Mouse (Mus musculus) left cerebral cortex, postnatal 14 days (tissue): Measurements from ENCODE around the gene Olfr523. TPM values are rescaled to one million over a fixed set of nuclear protein-coding genes. Genes with fewer than 3 reads are reported as not detected.
"Not testable (repeated sequence)": the region's sequence is repeated elsewhere in the genome, so short reads cannot be mapped to it uniquely, and the experiment has no call there.

Experiments used
- DNase-seq, 2 experiments: peaks; one replicate each; pipeline ENCODE4 v3.0.0; 2021 to 2022; ENCODE audit warnings: low spot score in 2 of 2, mixed read lengths in 1 of 2
- intact Hi-C: fragments of 180-260 bp; cut with DNase I; formaldehyde crosslinking; loops from one replicate; pipeline ENCODE4 v1.15.1; 2025
- long read RNA-seq, 2 experiments: library from polyadenylated mRNA; stranded (forward); transcript quantifications; one replicate each; pipeline ENCODE4 v2.0.0; 2021
- total RNA-seq, 2 experiments: library from RNA; stranded (reverse); gene quantifications; 2 replicates each; pipeline ENCODE4 v1.2.3; 2021

The Olfr523 gene
- total RNA-seq = under 1 TPM in 1 of 2 experiments, not detected in 1; 0.11 TPM
- long read RNA-seq, experiment 1 = 0 reads
- long read RNA-seq, experiment 2 = 0 reads

DNA sequence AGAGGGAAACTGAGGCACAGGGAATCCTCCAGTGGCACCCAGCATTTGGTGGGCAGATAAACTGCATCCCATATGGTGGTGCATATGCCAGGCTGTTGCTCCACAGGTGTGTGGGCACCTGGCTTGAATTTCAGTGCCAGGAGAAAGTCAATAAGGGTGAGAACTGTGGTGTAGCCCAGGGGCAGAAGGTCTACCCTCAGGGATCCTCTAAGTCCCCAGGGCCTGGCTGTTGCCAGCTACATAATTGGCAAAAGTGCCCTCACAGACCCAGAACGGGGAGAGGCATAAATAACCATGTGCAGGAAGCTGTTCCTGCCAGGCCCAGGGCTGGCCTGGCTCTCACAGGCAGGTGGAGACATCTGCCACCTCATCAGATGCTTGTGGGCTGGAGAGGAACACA lies at the start of gene Olfr523:
Gene Olfr523 (plus strand): TSS at position 282 of the 400 bp plus-strand sequence.
- no peak for DNase-seq
- intact Hi-C loops = no loop called here

DNA sequence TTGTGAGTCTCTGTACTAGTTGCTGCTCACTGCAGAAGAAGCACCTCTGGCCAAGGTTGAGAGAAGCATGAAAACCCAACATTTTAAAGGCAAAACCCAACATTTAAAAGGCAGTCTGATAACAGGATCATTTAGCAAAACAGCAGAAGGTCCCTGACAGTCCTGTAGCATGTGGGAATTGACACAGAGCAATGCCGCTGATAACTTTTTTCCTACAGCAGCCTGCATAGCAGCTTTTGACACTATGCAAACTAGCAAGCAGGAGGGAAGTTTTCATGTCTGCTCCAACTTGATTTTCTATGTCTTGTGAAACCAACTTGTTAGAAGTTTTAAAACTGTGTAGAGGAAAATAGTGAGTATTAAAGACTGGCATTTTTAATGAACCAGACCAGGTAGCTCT lies 48.6 kb upstream of the Olfr523 start:
- no peak for DNase-seq
- intact Hi-C loops = no loop called here

DNA sequence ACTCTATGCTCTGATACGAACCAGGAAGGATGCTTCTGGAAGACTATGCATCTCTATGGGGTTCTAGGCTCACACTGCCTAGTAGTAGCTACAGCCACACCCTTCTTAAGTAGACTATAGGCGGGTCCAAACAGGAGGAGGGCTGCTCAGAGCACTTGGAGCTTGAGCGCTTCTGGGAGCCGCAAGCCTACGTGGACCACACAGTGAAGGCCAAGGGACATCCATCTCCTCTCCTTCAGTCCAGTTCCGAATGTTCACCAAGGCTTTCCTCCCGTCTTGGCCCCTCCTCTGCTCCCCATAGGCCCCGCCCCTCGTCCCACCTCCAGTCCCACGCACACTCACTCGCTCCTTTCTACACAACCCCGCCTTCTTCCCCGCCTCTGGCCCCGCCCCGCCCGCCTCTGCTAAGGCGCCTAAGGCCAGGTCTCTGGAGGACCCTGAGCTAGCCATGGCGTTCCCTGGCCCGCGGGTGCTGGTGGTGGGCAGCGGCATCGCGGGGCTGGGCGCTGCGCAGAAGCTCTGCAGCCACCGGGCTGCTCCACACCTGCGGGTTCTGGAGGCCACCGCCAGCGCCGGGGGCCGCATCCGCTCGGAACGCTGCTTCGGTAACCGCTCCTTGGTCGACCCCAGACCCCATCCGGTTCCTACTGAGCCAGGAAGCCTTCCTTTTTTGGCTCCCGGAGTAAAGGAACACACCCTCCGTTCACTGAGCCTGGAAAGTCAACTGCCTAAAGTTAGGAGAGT lies 47.6 kb upstream of the Olfr523 start:
- intact Hi-C loops = no loop called here
- DNase-seq = peak; percentile 82 to 85

DNA sequence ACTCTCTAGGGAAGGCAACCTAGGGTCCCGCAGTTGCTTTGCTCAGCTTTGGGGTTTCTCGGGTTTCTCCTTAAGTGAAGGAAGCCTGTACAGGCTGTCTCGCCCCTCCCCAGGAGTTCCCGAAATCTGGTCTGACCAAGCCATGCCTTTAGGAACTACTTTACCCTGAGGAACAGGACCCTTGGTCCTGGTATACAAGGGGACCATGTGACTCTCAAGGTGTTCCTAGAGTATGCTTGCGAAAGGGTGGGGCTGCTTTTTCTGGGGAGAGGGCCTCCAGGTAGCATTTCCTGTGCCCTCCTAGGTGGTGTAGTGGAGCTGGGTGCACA lies 47.0 kb upstream of the Olfr523 start:
- intact Hi-C loops = no loop called here
- DNase-seq = no peak

DNA sequence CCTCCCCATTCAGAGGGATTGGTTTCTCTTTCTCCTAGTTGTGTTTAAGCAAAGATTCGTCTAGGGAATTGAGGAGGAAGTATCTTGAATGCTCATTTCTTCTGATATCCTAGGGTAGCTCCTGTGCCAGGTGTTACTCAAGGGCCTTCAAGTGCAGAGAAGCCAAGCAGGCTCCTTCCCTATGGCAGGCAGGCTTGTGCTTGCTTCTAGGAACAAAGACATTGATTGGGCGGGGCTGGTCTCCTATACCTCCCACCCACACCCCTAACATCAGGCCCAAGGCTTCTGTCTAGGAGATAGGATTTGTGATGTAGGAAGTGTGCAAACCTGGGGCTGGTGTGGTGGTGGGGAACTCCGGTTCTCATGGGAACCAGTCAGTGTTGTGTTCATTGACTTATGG lies 46.1 kb upstream of the Olfr523 start:
- intact Hi-C loops = no loop called here
- no peak for DNase-seq

DNA sequence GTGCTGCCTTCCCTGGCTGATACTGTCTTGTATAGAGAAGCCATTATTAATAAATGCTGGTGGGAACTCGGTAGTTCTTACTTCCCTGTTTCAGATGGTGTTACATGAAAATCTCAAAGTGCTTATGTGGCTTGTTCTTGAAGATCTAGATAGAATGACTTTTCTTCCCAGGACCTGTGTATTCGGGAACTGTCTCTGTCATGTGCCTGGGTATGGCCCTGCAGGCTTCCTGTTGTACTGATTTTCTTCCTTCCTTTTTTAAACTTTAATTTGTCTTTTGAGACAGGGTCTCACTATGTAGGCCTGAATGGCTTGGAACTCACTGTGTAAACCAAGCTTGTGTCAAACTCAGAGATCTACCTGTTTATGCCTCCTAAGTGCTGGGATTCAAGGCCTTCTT lies 45.1 kb upstream of the Olfr523 start:
- no peak for DNase-seq
- intact Hi-C loops = no loop called here

DNA sequence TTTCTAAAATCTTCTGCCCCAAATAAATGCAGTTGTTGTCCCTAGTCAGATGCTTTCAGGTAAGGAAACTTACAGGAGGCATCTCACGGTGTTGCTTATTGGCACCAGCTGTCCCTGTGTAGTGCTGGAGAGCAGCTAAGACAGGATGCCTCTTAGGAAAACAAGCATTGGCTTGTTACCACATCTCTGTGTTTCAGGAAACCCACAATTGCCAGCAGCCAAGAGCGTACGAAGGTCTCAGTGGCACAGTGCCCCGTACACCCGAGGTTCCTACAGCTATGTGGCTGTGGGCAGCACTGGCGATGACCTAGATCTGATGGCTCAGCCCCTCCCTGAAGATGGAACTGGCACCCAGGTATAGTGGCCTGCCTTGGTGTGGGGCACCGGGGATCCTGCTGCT lies 40.8 kb upstream of the Olfr523 start:
- DNase-seq, intact Hi-C loops: not testable (repeated sequence)

DNA sequence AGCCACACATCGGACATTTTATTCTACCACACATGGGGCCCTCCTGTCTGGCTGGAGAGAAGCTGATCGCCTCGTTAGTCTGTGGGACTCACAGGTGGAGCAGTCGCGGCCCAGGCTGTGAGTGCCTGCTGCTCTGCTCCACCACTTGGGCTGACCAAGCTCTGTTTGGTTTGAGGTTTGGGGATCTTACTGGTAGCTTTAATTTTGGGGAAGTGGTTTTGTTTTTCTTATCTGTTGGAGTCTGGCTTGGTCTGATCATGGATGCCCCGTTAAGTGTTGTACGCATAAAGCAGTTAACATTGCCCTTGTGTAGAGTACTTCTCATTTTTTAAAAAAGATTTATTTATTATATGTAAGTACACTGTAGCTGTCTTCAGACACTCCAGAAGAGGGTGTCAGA lies 39.0 kb upstream of the Olfr523 start:
- DNase-seq, intact Hi-C loops: not testable (repeated sequence)

DNA sequence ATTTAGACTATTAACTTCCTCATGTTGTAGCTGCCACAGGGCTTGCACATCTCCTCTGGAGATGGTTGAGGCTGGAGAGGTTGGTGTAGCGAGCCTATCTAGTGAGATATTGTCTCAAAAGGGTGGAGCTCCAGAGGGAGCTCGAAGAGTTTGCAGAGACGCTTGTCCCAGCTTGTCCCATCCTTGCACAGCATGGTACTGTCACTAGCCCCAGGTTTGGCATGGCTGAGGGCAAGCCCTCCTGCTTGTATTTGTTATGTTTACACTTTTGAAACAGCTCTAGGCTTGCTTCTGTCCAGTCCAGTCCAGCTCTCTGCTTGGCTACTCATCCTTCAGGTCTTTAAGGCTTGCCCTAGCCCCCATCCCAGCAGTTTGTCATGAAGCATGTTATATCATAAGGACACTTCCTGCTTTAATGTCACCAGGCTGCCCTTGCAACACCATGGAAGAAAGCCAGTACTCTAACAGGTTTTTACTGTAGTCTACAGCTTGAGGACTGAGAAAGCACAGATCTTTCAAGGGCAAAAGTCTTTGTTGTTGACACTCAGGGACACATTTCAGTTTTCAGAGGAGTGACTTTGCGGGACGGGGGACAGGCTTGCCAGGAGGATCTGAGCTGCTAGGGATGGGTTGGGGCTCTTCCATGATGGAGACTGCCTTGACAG lies 37.8 kb upstream of the Olfr523 start:
- intact Hi-C loops = loop anchor here (5.0 kb wide), 1 partner anchor 53 kb away; the partner anchor contains the start of gene Caly
- no peak for DNase-seq

DNA sequence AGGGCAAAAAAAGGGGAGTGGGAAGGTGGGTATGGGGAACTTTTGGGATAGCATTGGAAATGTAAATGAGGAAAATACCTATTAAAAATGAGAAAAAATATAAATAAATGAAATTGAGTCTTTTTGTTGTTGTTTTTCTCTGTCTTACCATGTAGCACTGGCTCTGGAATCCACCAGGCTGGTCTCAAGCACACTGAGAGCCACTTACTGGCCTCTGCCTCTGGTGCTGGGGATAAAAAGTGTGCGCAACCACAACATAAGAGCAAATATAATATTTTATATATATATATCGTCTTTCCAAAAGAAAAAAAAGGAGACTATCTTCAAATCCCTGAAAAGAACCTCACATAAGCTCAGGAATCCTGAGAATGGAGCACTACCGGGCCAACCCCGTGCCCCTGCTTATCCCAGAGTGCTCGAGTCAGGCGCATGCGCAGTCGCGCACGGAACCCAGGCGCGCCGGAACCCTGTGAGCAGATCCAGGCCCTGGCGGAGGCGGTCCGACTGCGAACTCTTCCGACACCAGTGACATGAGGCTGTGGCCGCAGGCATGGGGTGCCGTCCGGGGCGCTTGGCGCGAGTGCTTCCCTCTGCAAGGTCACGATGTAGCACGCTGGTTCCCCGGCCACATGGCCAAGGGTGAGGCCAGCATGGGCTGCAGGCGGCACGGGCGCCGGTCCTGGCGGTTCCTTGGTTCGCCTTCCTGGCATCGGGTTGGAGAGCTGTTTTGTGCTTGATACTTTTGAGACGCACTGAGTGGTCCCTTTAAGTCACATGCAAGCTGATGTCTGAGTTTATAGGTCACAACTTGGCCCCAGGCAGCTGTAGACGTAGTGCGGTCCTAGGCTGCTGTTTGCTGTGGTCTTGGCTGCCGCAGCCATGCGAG lies 35.6 kb upstream of the Olfr523 start, which contains the start of gene Mtg1:
Gene Mtg1 (plus strand): TSS at position 430 of the 886 bp plus-strand sequence.
- intact Hi-C loops = loop anchor here (5.0 kb wide), 1 partner anchor 55 kb away; the partner anchor contains the start of gene Caly
- peak; percentile 98 to 99 for DNase-seq

DNA sequence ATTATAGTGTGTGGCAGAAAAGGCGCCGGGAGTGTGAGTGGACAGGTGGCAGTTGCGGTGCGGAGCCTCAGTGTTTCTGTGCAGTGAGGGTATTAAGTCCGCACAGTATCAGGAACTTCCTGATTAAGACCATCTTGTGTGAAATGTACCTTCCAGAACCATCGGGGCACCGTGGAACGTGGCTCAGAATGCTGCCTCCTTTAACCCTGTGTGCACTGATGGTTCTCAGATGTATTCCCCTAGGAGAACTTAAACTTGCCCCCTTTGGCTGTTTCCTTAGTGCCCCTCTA lies 35.1 kb upstream of the Olfr523 start:
- DNase-seq = no peak
- intact Hi-C loops = loop anchor here (5.0 kb wide), 1 partner anchor 56 kb away; the partner anchor contains the start of gene Caly

DNA sequence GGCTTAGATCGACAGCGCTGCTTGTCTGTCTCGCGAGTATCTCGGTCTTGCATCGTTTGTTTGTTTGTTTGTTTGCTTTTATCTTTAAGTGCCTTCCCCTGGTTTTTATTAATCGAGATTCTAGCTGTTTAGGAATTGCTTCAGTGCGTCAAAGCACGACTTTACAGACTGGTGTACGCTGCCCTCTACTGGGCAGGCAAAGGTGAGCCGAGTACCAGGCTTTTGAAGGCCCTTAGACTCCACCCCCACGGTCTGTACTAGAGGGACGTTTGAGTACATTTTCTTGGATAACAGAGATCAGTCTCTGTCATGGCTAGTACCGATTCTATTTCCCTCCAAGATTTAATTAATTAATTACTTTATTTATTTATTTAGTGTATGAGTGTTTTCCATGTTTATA lies 31.7 kb upstream of the Olfr523 start:
- DNase-seq = peak; percentile 66 to 78
- intact Hi-C loops = loop anchor here (10.0 kb wide), 1 partner anchor 167 kb away; the partner anchor contains the start of gene 6430531B16Rik

DNA sequence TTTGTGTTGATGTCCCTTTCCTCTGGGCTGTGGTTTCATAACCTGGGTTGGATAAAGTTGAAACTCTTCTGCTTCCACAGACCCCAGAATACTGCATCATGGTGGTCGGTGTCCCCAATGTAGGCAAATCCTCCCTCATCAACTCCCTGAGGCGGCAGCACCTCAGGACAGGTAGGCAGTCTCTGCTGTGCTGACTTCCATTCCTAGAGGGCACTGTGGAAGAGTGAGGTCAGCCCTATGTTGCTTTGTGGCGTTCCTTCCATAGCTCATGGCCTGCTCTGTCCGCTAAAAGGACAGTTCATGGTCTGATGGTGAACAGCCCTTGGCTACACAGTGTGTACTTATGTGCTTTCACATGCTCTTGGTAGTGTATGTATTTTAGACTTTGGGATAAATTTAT lies 28.5 kb upstream of the Olfr523 start:
- intact Hi-C loops = loop anchor here (10.0 kb wide), 1 partner anchor 170 kb away; the partner anchor contains the start of gene 6430531B16Rik
- no peak for DNase-seq

DNA sequence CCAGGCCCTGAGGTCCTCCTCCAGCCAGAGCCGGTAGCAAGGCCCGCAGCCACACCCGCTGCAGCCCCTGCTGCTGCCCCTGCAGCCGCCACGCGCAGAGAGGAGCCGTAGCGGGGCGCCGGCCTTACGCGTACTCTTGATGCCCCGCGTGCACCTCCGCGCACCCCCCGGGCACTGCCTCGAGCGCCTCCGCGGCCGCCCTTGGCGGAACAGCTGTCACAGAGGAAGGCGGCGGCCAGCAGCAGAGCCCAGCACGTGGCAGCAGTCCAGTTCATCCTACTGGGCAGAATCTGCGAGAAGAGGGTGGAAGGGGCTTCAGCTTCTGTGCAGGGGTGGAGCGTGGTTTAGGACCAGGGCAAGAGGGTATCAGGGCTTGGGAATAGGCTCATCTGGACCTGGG lies 19.6 kb upstream of the Olfr523 start:
- DNase-seq = peak; percentile 57 to 61
- intact Hi-C loops = loop anchor here (5.0 kb wide), 1 partner anchor 674 kb away; no protein-coding TSS in a partner anchor

DNA sequence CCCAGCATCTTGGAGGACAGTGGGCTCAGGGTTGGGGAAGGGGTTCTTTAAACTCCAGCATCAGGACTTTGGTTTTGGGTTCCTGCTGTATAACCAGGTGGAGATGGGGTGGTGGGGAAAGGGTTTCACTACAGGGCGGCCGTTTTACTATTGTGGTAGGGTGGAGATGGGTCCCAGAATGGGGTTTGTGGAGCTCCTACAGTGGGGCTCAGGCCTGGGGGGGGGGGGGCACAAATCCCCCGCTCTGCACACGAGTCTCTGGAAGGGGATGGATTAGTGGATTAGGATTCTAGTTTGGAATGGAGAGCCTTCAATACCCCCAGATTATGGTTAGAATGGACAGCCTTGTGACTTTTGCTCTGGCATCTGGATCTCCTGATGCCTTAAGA lies 19.2 kb upstream of the Olfr523 start:
- DNase-seq = no peak
- intact Hi-C loops = loop anchor here (5.0 kb wide), 1 partner anchor 673 kb away; no protein-coding TSS in a partner anchor

DNA sequence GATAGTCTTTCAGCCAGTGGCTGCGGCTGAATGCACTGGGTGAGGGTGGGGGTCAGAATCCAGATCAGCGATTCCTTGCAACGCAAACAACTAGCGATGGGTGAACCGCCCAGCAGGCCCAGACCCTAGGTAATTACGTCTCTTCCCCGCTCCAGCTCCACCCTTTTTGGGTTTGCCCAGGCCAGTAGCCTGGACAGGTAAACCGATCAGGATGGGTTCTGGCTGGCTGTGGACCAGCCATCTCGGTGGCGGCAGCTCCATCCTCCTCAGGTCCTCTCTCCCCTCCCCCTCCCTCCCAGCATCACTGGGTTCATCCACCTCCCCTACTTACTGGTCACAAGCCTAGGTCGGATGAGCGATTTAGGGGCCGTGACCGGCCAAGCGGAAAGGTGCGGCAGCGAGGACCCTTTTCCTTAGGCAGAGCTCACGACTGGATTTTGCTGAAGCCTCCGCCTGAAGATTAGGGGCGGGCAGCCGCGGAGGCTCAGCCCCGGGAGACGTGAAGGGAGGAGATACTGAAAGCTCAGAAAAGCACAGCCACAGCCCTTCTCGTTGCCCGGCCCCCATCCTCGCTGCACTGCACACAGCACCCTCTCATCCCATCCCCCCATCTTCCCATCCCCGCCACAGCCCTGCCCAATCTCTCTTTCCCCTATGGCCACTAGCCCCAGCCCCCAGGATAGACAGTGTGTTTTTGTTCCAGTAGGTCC lies 18.6 kb upstream of the Olfr523 start, which contains the start of gene Sprn:
Gene Sprn (minus strand): TSS at position 660 of the 710 bp plus-strand sequence.
- intact Hi-C loops = loop anchor here (5.0 kb wide), 1 partner anchor 673 kb away; no protein-coding TSS in a partner anchor
- peak; percentile 82 to 90 for DNase-seq

DNA sequence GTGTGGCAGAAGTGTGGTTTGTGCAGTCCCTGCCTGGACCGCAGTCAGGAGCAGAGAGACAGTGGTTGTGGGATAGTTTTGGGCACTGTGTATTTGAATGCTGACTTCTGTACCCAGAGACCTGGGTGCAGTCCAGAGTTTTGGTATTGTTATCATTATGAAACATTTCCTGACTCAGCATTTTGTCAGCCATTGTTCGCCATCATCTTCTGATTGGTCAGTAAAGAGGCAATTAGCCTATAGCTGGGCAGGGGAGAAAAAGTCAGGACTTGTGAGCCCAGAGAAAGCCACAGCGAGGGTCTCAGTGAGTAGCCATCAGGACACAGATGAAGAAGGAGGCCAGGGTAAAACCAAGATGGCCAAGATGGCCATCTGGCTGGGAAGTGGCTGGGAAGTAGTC lies 12.7 kb upstream of the Olfr523 start:
- intact Hi-C loops = no loop called here
- no peak for DNase-seq

DNA sequence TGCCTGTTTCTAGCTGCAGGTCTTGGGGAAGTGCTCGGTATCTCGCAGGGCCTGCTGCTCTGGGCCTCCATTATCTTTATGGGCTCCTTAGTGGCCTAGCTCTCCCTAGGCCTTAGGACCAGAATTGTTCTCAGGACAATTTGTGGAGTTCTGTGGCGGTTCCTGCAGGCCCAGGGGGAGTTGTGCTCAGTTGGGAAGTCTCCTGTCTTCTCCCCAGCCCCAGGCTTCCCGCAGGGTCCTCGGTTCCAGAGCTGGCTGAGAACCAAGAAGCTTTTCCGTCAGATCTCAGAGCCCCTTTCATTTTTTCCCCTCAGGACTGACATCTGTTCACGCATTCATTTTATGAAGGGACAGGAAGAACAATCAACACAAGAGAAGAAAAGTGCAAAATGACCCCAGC lies 8.4 kb upstream of the Olfr523 start, which contains the start of gene Olfr522:
Gene Olfr522 (minus strand): TSS at position 101 of the 400 bp plus-strand sequence.
- intact Hi-C loops = no loop called here

DNA sequence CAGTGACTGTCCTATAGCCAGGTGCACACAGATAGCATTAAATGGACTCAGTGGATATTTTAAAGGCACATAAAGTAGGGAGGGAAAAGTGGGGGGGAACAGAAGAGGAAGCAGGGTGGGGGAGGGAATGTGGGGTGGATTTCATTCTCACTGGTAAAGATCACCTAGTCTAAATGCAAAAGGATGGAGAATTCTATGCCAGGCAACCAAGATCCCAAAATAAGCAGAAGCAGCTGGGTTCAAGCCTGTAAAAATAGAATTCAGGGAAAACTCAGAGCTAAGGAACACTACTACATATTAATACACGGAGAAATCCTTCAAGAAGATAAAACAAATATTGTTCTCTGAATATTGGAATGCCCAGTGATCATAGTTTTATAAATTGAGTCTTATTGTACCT lies 5.1 kb upstream of the Olfr523 start:
- peak in 1 of 2 experiments; percentile 57 for DNase-seq
- intact Hi-C loops = no loop called here

More for the DNA sequence above, 8.4 kb upstream of the Olfr523 start, which contains the start of gene Olfr522:
- no peak for DNase-seq
